Comparison of ENCODE assay signal across 18 mouse cellular contexts in genomic region chr5:113002821-113003380, GRCm38 (mm10). TPM values are rescaled to one million over a fixed set of nuclear protein-coding genes. Genes with fewer than 3 reads are reported as not detected.
DNase-seq lines count a peak whose midpoint lies in the region; ATAC-seq and TF ChIP-seq lines count a peak whose summit lies in the region.
"Had no signal": no experiment of that assay in that cellular context is flagged by ENCODE, and none has a peak within 500 bp of the region (broad histone marks: within the 10 kb centered on the region; RNA-seq: fewer than 3 reads in every experiment).

No protein-coding gene starts in this region.

- H3K9me3 ChIP-seq in forebrain, postnatal 0 days (ENCODE audit: low read length) = no peaks in the 10 kb centered on the region
- no peaks in the 10 kb centered on the region for H3K9me3 ChIP-seq in forebrain, embryonic 16.5 days (ENCODE audit: control insufficient read depth, low read length)
- H3K9me3 ChIP-seq: stomach, embryonic 15.5 days had no signal

- no peak overlapping the region for H3K27ac ChIP-seq in forebrain, postnatal 0 days (ENCODE audit: low read depth, low read length)
- H3K27ac ChIP-seq in forebrain, embryonic 16.5 days (ENCODE audit: low read length) = no peak overlapping the region
- H3K27ac ChIP-seq in thymus, adult 2 months (ENCODE audit: control insufficient read depth, insufficient read depth, low read length) = no peak overlapping the region
- H3K27ac ChIP-seq: kidney, postnatal 0 days; stomach, embryonic 15.5 days had no signal

- H3K4me1 ChIP-seq in forebrain, postnatal 0 days (ENCODE audit: insufficient read depth) = no peaks in the 10 kb centered on the region
- peaks cover 5% of the 10 kb centered on the region for H3K4me1 ChIP-seq in forebrain, embryonic 16.5 days (replicated peaks; ENCODE audit: control insufficient read depth, insufficient read depth, low read length)
- H3K4me1 ChIP-seq in thymus, adult 2 months (replicated peaks; ENCODE audit: control insufficient read depth, insufficient read depth, low read length) = no peaks in the 10 kb centered on the region; the same call in 1 of the 2 replicates

- no peak overlapping the region for H3K9ac ChIP-seq in forebrain, postnatal 0 days
- no peak overlapping the region for H3K9ac ChIP-seq in forebrain, embryonic 16.5 days (replicated peaks; ENCODE audit: low read depth, low read length)
- H3K9ac ChIP-seq: lung, embryonic 14.5 days; stomach, embryonic 15.5 days had no signal

- no peak overlapping the region for H3K4me2 ChIP-seq in forebrain, postnatal 0 days (ENCODE audit: low read depth)
- no peak overlapping the region for H3K4me2 ChIP-seq in forebrain, embryonic 16.5 days (ENCODE audit: low read length)
- H3K4me2 ChIP-seq: lung, embryonic 14.5 days; stomach, embryonic 15.5 days had no signal

- H3K36me3 ChIP-seq in forebrain, postnatal 0 days (ENCODE audit: insufficient read depth) = no peaks in the 10 kb centered on the region
- no peaks in the 10 kb centered on the region for H3K36me3 ChIP-seq in forebrain, embryonic 16.5 days (ENCODE audit: control insufficient read depth, insufficient read depth)
- no peaks in the 10 kb centered on the region for H3K36me3 ChIP-seq in thymus, adult 2 months (ENCODE audit: control insufficient read depth, insufficient read depth, low read length)
- H3K36me3 ChIP-seq: stomach, embryonic 15.5 days had no signal

- peak; percentile 40; the same call in 1 of the 2 replicates for ATAC-seq in cerebellum, adult (ENCODE audit: insufficient number of reproducible peaks, low FRiP score, low TSS enrichment)
- ATAC-seq in forebrain, postnatal 0 days = peak; percentile 66
- no peak for ATAC-seq in forebrain, embryonic 16.5 days
- ATAC-seq: inflammation-experienced regulatory T-cells, adult 6 months had no signal

- no peak overlapping the region for H3K4me3 ChIP-seq in forebrain, postnatal 0 days (ENCODE audit: low read depth, low read length)
- H3K4me3 ChIP-seq in forebrain, embryonic 16.5 days (replicated peaks; ENCODE audit: low read length) = no peak overlapping the region
- H3K4me3 ChIP-seq in thymus, adult 2 months (ENCODE audit: control insufficient read depth, insufficient read depth, low read length) = no peak overlapping the region
- H3K4me3 ChIP-seq: stomach, embryonic 15.5 days had no signal

- TF ChIP-seq CTCF in forebrain, postnatal 0 days (IDR thresholded peaks at IDR 0.05; ENCODE audit: low read depth) = no peak
- no peak for TF ChIP-seq CTCF in brain, embryonic 14.5 days (IDR thresholded peaks at IDR 0.05; ENCODE audit: borderline replicate concordance, extremely low read depth, insufficient read depth, insufficient read length)
- no peak for TF ChIP-seq CTCF in thymus, adult 2 months (IDR thresholded peaks at IDR 0.05; ENCODE audit: borderline replicate concordance, control insufficient read depth, extremely low read depth, insufficient read depth, low read length, poor library complexity)

- no peak for TF ChIP-seq POLR2A in brain, embryonic 14.5 days (IDR thresholded peaks at IDR 0.05; ENCODE audit: borderline replicate concordance, extremely low read depth, insufficient read depth, insufficient read length, poor library complexity, severe bottlenecking)
- TF ChIP-seq POLR2A in thymus, adult 2 months (IDR thresholded peaks at IDR 0.05; ENCODE audit: control insufficient read depth, extremely low read depth, insufficient read depth, low read length, poor library complexity) = no peak

- WGBS in forebrain, postnatal 0 days = 31% methylated on average over 5 of the region's 5 CpGs
- 33% methylated on average over 5 of the region's 5 CpGs for WGBS in forebrain, embryonic 16.5 days
- WGBS in thymus, adult 2 months = 96% methylated on average over 5 of the region's 5 CpGs

- DNase-seq in cerebellum, adult 11 months = no peak
- peak; percentile 19 for DNase-seq in forebrain, postnatal 0 days
- DNase-seq in kidney, postnatal 36 days = peak; percentile 11 to 14
- DNase-seq in kidney, adult 11 months = no peak
- DNase-seq in brain, embryonic 14.5 days (ENCODE audit: low read depth) = peak; percentile 58
- DNase-seq in thymus, adult 2 months = no peak
- DNase-seq: adrenal gland, postnatal 14 days; layer of hippocampus, adult 9-11 months; liver; lung, embryonic 14.5 days; right cerebral cortex, adult 18-20 months; spleen, adult 18-20 months; thymus, postnatal 14 days had no signal

- H3K27me3 ChIP-seq in forebrain, postnatal 0 days (ENCODE audit: insufficient read depth, low read length) = no peaks in the 10 kb centered on the region
- H3K27me3 ChIP-seq in forebrain, embryonic 16.5 days (replicated peaks; ENCODE audit: control insufficient read depth, insufficient read depth, low read length) = no peaks in the 10 kb centered on the region
- no peaks in the 10 kb centered on the region for H3K27me3 ChIP-seq in thymus, adult 2 months (ENCODE audit: control insufficient read depth, insufficient read depth, low read length)
- H3K27me3 ChIP-seq: stomach, embryonic 15.5 days had no signal

RNA-seq across cellular contexts. Expression of gene Grk3, which starts 12.7 kb away (rescaled TPM):
- total RNA-seq in forebrain, postnatal 0 days (2014; rRNA removed) = 49.7 and 56.3 TPM in 2 replicates
- 5.9 and 12.3 TPM in 2 replicates for polyA plus RNA-seq in forebrain, postnatal 0 days (2015; fragmentation: Nextera tagmentation; extraction: Ambion mirVana)
- 16.3 and 25.1 TPM in 2 replicates for polyA plus RNA-seq in forebrain, embryonic 16.5 days (2015; fragmentation: Nextera tagmentation; extraction: Ambion mirVana)
- 13.1 and 26.0 TPM in 2 replicates for polyA plus RNA-seq in brain, embryonic 14.5 days (2012; rRNA removed)
- polyA plus RNA-seq in thymus, adult 2 months (2012; rRNA removed) = 9.2 and 10.0 TPM in 2 replicates

Comparison
In these comparisons a context has a peak if more than half of its experiments do, and no peak if none do; other contexts are left out.
1. DNase-seq: peak in forebrain, postnatal 0 days (single experiment), kidney, postnatal 36 days (2 of 2) and brain, embryonic 14.5 days (single experiment); none in cerebellum, adult 11 months (single experiment), kidney, adult 11 months (single experiment) and thymus, adult 2 months (single experiment).